Mouse (Mus musculus) neural tube, embryonic 14.5 days (tissue): Measurements from ENCODE around the gene Clic5. TPM values are rescaled to one million over a fixed set of nuclear protein-coding genes. Genes with fewer than 3 reads are reported as not detected.

ENCODE experiments used
- ATAC-seq: fragments of 200-750 bp; cut with Nextera tagmentation; 2 replicates; pipeline ENCODE4 v1.8.0; 2017; ENCODE audit warnings: low read depth, mild to moderate bottlenecking, moderate TSS enrichment, moderate library complexity
- H3K27ac ChIP-seq: fragments of 300-500 bp; sonication (generic); 2 replicates; pipeline ENCODE4 v1.5.1; 2014; ENCODE audit warnings: low read depth, mild to moderate bottlenecking, control low read depth, low read length, moderate library complexity, mixed read lengths
- H3K27me3 ChIP-seq: fragments of 300-500 bp; sonication (generic); 2 replicates; pipeline ENCODE4 v1.6.1; 2014; ENCODE audit warnings: low read length; ENCODE audit not compliant: control insufficient read depth, insufficient read depth
- H3K36me3 ChIP-seq: fragments of 300-500 bp; sonication (generic); 2 replicates; pipeline ENCODE4 v1.6.1; 2014; ENCODE audit warnings: low read length, mixed read lengths; ENCODE audit not compliant: control insufficient read depth, insufficient read depth
- H3K4me1 ChIP-seq: fragments of 300-500 bp; sonication (generic); 2 replicates; pipeline ENCODE4 v1.6.1; 2014; ENCODE audit warnings: low read length; ENCODE audit not compliant: control insufficient read depth, insufficient read depth
- H3K4me2 ChIP-seq: fragments of 300-500 bp; sonication (generic); 2 replicates; pipeline ENCODE4 v1.6.1; 2014; ENCODE audit warnings: mild to moderate bottlenecking, low read depth, low read length, control low read depth
- H3K4me3 ChIP-seq: fragments of 300-500 bp; sonication (generic); 2 replicates; pipeline ENCODE4 v1.5.1; 2014; ENCODE audit warnings: low read depth, low read length, control low read depth, mixed read lengths
- H3K9ac ChIP-seq: fragments of 300-500 bp; sonication (generic); replicated peaks from 2 replicates; pipeline ENCODE4 v1.6.1; 2014; ENCODE audit warnings: low read depth, mild to moderate bottlenecking, control low read depth, low read length, mixed read lengths
- H3K9me3 ChIP-seq: fragments of 300-500 bp; sonication (generic); 2 replicates; pipeline ENCODE4 v1.6.1; 2016; ENCODE audit warnings: low read length; ENCODE audit not compliant: control insufficient read depth
- WGBS: fragments of 180-500 bp; shearing (Covaris S2); extraction: QIAGEN DNeasy Blood & Tissue Kit; methylation state at CpG from one replicate; pipeline ENCODE4 v1.1.7; 2014; 5-methylcytosine and 5-hydroxymethylcytosine counted together
- polyA plus RNA-seq: library from polyadenylated mRNA; unstranded; fragments of >200 nt; fragmentation: Nextera tagmentation; extraction: Ambion mirVana; gene quantifications from 2 replicates; pipeline ENCODE4 v1.2.1, GENCODE M21; 2014

Clic5 gene
- polyA plus RNA-seq, 1 experiment from 2014 or later: 0.35 TPM

DNA sequence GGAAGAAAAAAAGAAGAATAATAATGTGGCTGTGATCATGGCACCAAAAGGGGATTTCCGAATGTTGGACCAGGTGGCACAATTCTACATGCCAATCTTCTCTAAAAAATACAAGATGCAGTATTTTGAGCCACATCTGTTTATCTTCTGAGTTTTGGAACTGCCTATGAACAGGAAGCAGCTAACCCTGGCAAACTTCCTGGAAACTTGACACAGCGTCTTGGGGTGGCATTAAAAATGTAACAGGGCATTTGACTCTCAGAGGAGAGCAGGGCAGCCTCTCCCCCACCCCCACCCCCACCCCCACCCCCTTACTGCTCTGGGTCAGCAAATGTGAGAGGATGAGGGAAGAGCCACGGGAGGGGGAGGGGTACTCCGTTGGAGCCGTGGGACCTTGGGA is 25.9 kb upstream of the Clic5 start:
- no peak for ATAC-seq
- WGBS: 57% methylated on average over 5 of the region's 5 CpGs
- Histone ChIP-seq H3K9me3 (no peaks in the 10 kb centered on the region), H3K27ac (no peak overlapping the region), H3K27me3 (no peaks in the 10 kb centered on the region), H3K4me2 (no peak overlapping the region), H3K4me1 (no peaks in the 10 kb centered on the region), H3K4me3 (no peak overlapping the region), H3K36me3 (no peaks in the 10 kb centered on the region), H3K9ac (no peak overlapping the region)

DNA sequence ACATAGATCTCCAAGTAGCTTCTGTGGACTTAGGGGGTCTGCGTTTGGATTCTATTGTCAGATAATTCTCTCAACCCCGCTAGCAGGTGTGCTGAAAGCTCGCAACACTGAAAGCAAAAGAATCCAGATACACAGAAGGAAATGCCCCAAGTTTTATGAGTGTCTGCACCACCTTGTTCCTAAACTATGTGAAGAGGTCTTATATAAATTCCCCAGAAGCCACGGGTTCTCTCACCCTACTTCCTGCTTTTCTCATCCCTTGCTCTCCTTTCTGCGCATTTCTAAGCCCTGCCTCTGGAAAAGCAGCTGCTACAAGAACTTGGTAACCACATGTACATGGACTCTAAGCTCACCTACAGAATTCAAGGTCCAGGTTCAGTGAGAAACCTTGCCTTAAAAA is 25.4 kb upstream of the Clic5 start:
- Histone ChIP-seq H3K27me3 (no peaks in the 10 kb centered on the region), H3K27ac (no peak overlapping the region), H3K4me1 (no peaks in the 10 kb centered on the region), H3K4me3 (no peak overlapping the region), H3K4me2 (no peak overlapping the region), H3K9me3 (no peaks in the 10 kb centered on the region), H3K9ac (no peak overlapping the region), H3K36me3 (no peaks in the 10 kb centered on the region)
- WGBS: 83% methylated on average over 5 of the region's 5 CpGs
- ATAC-seq: no peak

DNA sequence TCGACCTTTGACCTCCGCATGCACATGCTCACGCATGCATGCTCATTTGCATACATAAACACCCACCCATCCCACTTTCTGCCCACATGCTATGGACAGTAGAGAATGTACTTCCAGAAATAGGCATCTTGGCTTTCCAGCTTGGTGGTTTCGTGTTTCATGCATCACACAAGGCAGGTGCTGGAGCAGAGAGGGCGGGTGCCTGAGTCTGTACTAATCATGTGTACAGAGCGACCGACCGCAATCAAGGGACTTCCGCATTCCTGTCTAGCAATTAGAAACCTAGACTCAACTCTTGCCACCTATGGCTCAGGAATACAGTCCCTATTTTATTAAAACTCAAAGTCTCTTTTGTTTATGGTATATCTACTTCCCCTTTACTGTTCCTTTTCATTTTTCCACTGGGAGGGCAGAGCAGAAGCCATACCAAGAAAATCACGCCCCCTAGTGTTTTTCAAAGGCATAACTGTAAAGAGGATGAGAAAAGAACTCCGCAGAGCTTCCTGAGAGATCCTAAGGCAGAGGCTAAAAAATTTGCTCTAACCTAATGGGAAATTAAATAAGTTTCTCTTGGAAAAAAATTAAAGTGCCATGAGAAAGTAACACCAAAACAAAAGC is 22.5 kb upstream of the Clic5 start:
- ATAC-seq: no peak
- Histone ChIP-seq H3K36me3 (no peaks in the 10 kb centered on the region), H3K4me1 (no peaks in the 10 kb centered on the region), H3K9ac (no peak overlapping the region), H3K4me3 (no peak overlapping the region), H3K27ac (no peak overlapping the region), H3K9me3 (no peaks in the 10 kb centered on the region), H3K4me2 (no peak overlapping the region), H3K27me3 (no peaks in the 10 kb centered on the region)
- 86% methylated on average over 11 of the region's 11 CpGs for WGBS

DNA sequence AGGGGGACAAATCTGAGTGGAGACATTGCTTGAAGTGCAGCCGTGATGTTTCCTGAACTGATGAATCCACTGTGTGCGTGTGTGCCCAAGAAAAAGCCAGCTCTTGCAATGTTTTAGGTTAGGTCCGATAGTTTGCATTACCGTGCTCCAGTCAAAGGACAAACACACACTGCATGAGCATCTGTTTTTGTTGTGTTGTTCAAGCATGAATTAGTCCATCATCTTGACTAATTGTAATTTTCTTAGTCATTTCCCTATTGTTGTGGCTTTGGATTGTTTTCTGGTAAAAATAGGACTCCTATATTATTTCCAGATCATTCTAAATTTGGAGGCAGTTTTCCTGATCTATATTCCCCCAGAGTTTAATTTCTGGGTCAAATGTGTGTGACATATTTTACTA is 18.7 kb upstream of the Clic5 start:
- WGBS: 91% methylated on average over 4 of the region's 4 CpGs
- Histone ChIP-seq H3K9me3 (no peaks in the 10 kb centered on the region), H3K4me3 (no peak overlapping the region), H3K4me2 (no peak overlapping the region), H3K36me3 (no peaks in the 10 kb centered on the region), H3K27me3 (no peaks in the 10 kb centered on the region), H3K9ac (no peak overlapping the region), H3K4me1 (no peaks in the 10 kb centered on the region), H3K27ac (no peak overlapping the region)
- ATAC-seq: no peak

DNA sequence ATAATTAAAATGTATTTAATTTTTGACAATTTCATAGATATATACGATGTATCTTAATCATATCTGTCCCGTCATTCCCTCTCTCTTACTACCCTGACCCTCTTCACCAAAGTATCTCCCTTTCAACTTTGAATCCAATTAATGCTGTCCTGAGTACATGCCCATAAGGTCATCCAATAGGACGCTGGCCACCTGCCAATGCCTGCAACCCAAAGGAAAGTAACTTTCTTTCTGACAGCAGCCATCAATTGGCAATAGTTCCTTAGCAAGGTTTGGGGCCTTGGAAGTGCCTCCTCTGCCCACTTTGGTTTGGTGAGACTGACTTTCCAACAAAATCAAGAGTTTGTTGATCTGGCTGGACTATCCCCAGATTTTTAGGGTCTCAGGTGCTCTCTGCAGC is 18.1 kb upstream of the Clic5 start:
- H3K4me2 ChIP-seq: no peak overlapping the region
- no peak overlapping the region for H3K4me3 ChIP-seq
- no peaks in the 10 kb centered on the region for H3K27me3 ChIP-seq
- no peaks in the 10 kb centered on the region for H3K9me3 ChIP-seq
- H3K27ac ChIP-seq: no peak overlapping the region
- WGBS: 97% methylated on average over 3 of the region's 3 CpGs
- no peaks in the 10 kb centered on the region for H3K36me3 ChIP-seq
- no peak for ATAC-seq
- no peak overlapping the region for H3K9ac ChIP-seq
- H3K4me1 ChIP-seq: no peaks in the 10 kb centered on the region

DNA sequence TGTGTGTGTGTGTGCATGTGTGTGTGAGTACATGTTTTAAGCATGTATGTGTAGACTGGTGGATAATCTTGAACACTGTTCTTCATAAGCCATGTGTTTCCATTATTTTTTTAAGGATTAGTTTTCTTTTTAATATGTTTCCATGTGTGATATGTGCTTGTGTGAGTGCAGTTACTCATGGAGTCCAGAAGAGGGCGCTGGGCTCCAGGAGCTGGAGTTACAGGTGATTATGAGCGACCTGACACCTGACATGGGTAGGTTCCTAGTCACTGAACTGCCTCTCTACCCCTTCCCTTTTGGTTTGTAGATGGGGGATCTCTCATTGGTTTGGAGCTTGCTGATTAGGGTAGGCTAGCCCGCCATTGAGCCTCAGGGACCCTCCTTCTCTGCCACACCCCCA is 16.5 kb upstream of the Clic5 start:
- Histone ChIP-seq H3K9me3 (no peaks in the 10 kb centered on the region), H3K27me3 (no peaks in the 10 kb centered on the region), H3K4me1 (no peaks in the 10 kb centered on the region), H3K4me3 (no peak overlapping the region), H3K9ac (no peak overlapping the region), H3K36me3 (no peaks in the 10 kb centered on the region), H3K4me2 (no peak overlapping the region), H3K27ac (no peak overlapping the region)
- WGBS: 48% methylated on average over 3 of the region's 3 CpGs
- no peak for ATAC-seq

DNA sequence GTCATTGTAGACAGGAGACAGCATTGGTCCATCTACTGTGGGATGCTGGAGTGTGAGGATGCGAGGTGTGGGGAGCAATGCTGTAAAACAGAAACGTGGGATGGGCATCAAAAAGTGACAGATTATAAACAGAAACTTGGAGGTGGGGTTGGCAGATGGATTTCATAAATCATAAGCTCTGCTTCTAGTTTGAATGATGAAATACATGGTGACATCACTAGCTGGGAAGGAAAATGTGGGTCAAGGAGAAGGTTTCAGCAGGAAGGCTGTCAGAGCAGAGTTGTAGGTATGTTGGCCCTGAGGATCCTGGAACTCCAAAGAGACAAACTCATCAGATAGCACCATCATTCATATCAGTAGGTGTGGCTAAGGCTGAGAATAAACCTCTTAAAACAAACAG is 15.0 kb upstream of the Clic5 start:
- H3K36me3 ChIP-seq: no peaks in the 10 kb centered on the region
- H3K27me3 ChIP-seq: no peaks in the 10 kb centered on the region
- no peak overlapping the region for H3K9ac ChIP-seq
- H3K4me3 ChIP-seq: no peak overlapping the region
- 75% methylated on average over 2 of the region's 2 CpGs for WGBS
- no peaks in the 10 kb centered on the region for H3K4me1 ChIP-seq
- H3K9me3 ChIP-seq: no peaks in the 10 kb centered on the region
- H3K27ac ChIP-seq: no peak overlapping the region
- ATAC-seq: no peak
- no peak overlapping the region for H3K4me2 ChIP-seq

DNA sequence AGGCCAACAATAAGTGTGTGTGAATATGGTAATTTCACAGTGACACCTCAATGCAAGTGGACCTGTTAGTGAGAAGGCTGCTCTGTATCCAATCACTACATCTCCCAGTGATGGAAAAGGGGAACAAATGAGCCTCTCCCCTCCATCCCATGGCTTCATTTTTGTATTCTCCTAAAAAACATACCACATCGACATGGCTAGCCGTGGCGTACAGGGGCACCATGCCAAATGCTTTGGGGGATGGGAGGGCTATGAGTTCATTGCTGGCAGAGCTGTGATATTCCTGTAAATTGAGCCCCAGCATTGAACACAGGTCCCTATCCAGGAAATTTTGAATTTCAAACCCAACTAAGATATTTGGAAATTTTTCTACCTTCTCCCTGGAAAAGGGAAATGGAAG is 11.1 kb upstream of the Clic5 start:
- WGBS: 90% methylated on average over 3 of the region's 3 CpGs
- no peak for ATAC-seq
- no peaks in the 10 kb centered on the region for H3K36me3 ChIP-seq
- H3K27me3 ChIP-seq: no peaks in the 10 kb centered on the region
- H3K27ac ChIP-seq: no peak overlapping the region
- H3K9ac ChIP-seq: no peak overlapping the region
- H3K4me1 ChIP-seq: no peaks in the 10 kb centered on the region
- no peaks in the 10 kb centered on the region for H3K9me3 ChIP-seq
- no peak overlapping the region for H3K4me2 ChIP-seq
- H3K4me3 ChIP-seq: no peak overlapping the region

DNA sequence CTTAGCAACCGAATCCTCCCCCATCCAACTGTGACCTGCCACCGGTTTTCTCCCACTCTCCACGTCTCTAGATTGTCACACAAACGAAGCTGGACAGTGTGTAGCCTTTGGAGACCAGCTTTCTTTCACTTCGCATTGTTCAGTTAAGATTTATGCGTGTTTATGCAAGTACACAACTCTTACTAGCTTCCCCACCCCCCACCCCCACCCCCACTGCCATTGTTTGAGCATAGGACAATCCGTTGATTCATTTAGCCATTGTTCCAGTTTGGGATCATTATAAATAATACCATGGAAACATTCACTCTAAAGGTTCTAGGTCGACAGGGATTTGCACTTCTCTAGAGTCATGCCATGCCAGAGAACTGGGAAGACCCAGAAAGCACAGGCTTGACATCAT is 7.0 kb upstream of the Clic5 start:
- Histone ChIP-seq H3K27me3 (no peaks in the 10 kb centered on the region), H3K9ac (no peak overlapping the region), H3K27ac (no peak overlapping the region), H3K4me3 (no peak overlapping the region), H3K36me3 (no peaks in the 10 kb centered on the region), H3K4me1 (no peaks in the 10 kb centered on the region), H3K9me3 (no peaks in the 10 kb centered on the region), H3K4me2 (no peak overlapping the region)
- no peak for ATAC-seq
- WGBS: 64% methylated on average over 8 of the region's 8 CpGs

DNA sequence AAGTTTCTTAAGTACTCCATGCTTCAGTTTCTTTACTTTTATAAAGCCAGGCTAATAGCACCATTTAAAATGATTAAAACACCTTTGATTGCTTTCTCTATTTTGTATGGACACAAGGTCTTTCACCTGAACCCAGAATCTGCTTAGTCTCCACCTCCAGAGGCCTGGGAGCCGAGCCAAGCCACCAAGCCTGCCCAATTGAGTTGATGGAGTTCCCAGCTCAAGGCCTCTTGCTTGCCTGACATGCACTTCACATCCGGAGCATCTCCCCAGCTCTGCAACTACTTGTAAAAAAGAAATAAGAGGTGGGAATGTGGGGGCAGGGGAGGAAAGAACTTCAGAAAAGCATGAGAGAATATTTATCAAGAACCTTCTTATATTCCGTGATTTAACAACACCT is 1.5 kb upstream of the Clic5 start:
- H3K27me3 ChIP-seq: peaks cover 11% of the 10 kb centered on the region
- 87% methylated on average over 3 of the region's 3 CpGs for WGBS
- no peak overlapping the region for H3K4me3 ChIP-seq
- no peak for ATAC-seq
- no peak overlapping the region for H3K4me2 ChIP-seq
- no peak overlapping the region for H3K27ac ChIP-seq
- H3K9me3 ChIP-seq: no peaks in the 10 kb centered on the region
- no peak overlapping the region for H3K9ac ChIP-seq
- peaks cover 10% of the 10 kb centered on the region for H3K4me1 ChIP-seq
- no peaks in the 10 kb centered on the region for H3K36me3 ChIP-seq
